Mouse (Mus musculus): Measurements from ENCODE around the gene Ice2. TPM values are rescaled to one million over a fixed set of nuclear protein-coding genes. Genes with fewer than 3 reads are reported as not detected.
A peak's percentile ranks its signal among the peaks of the same experiment; 100 is the strongest.

Ice2 gene
- polyA plus RNA-seq, 1 experiment from 2014 or later: 4.3 TPM

GRCm38 (mm10) chr9:69442471-69443038, 44.8 kb downstream of the Ice2 start:
- peak; percentile 38 for DNase-seq (ENCODE audit: low spot score)
- Histone ChIP-seq H3K4me1 (replicated peaks; ENCODE audit: control insufficient read depth, insufficient read depth) (no peaks in the 10 kb centered on the region), H3K36me3 (ENCODE audit: control insufficient read depth, insufficient read depth, low read length) (no peaks in the 10 kb centered on the region), H3K27me3 (ENCODE audit: control insufficient read depth, insufficient read depth, low read length) (no peaks in the 10 kb centered on the region), H3K4me3 (ENCODE audit: low read depth, low read length) (no peak overlapping the region), H3K9ac (ENCODE audit: low read length) (no peak overlapping the region), H3K27ac (replicated peaks) (peak overlapping the region; percentile 56), H3K9me3 (ENCODE audit: control insufficient read depth, low read length) (no peaks in the 10 kb centered on the region), H3K4me2 (replicated peaks; ENCODE audit: low read depth) (no peak overlapping the region)
- 37% methylated on average over 6 of the region's 6 CpGs for WGBS
- ATAC-seq (ENCODE audit: low FRiP score, low TSS enrichment): peak; percentile 83
- TF ChIP-seq CTCF (IDR thresholded peaks at IDR 0.05; ENCODE audit: low read depth) (no peak), EP300 (optimal IDR thresholded peaks at IDR 0.05) (peak; percentile 23)

- TF ChIP-seq EP300 (optimal IDR thresholded peaks at IDR 0.05) (no peak), CTCF (IDR thresholded peaks at IDR 0.05; ENCODE audit: low read depth) (no peak)
- Histone ChIP-seq H3K27me3 (ENCODE audit: control insufficient read depth, insufficient read depth, low read length) (no peaks in the 10 kb centered on the region), H3K27ac (replicated peaks) (peak overlapping the region; percentile 56), H3K4me2 (replicated peaks; ENCODE audit: low read depth) (peak overlapping the region; percentile 25; the same call in 1 of the 2 replicates), H3K4me1 (replicated peaks; ENCODE audit: control insufficient read depth, insufficient read depth) (no peaks in the 10 kb centered on the region), H3K9me3 (ENCODE audit: control insufficient read depth, low read length) (no peaks in the 10 kb centered on the region), H3K9ac (ENCODE audit: low read length) (no peak overlapping the region), H3K36me3 (ENCODE audit: control insufficient read depth, insufficient read depth, low read length) (no peaks in the 10 kb centered on the region), H3K4me3 (ENCODE audit: low read depth, low read length) (no peak overlapping the region)
- peak; percentile 76 for ATAC-seq (ENCODE audit: low FRiP score, low TSS enrichment)
- peak; percentile 56 for DNase-seq (ENCODE audit: low spot score)
- WGBS: 16% methylated on average over 3 of the region's 3 CpGs
These were observed 45.5 kb downstream of the Ice2 start for GRCm38 (mm10) chr9:69443203-69443602.

- H3K9ac ChIP-seq (ENCODE audit: low read length): no peak overlapping the region
- no peaks in the 10 kb centered on the region for H3K9me3 ChIP-seq (ENCODE audit: control insufficient read depth, low read length)
- H3K27ac ChIP-seq (replicated peaks): no peak overlapping the region
- TF ChIP-seq CTCF (IDR thresholded peaks at IDR 0.05; ENCODE audit: low read depth) (no peak), EP300 (optimal IDR thresholded peaks at IDR 0.05) (no peak)
- H3K4me2 ChIP-seq (replicated peaks; ENCODE audit: low read depth): no peak overlapping the region
- DNase-seq (ENCODE audit: low spot score) (no peak), ATAC-seq (ENCODE audit: low FRiP score, low TSS enrichment) (no peak)
- H3K4me3 ChIP-seq (ENCODE audit: low read depth, low read length): no peak overlapping the region
- H3K36me3 ChIP-seq (ENCODE audit: control insufficient read depth, insufficient read depth, low read length): no peaks in the 10 kb centered on the region
- 65% methylated on average over 3 of the region's 3 CpGs for WGBS
- no peaks in the 10 kb centered on the region for H3K27me3 ChIP-seq (ENCODE audit: control insufficient read depth, insufficient read depth, low read length)
- H3K4me1 ChIP-seq (replicated peaks; ENCODE audit: control insufficient read depth, insufficient read depth): no peaks in the 10 kb centered on the region
These were observed 51.1 kb downstream of the Ice2 start for GRCm38 (mm10) chr9:69448801-69449200.

- Histone ChIP-seq H3K4me1 (replicated peaks; ENCODE audit: control insufficient read depth, insufficient read depth) (peaks cover 4% of the 10 kb centered on the region; the same call in 1 of the 2 replicates), H3K9ac (ENCODE audit: low read length) (no peak overlapping the region), H3K4me2 (replicated peaks; ENCODE audit: low read depth) (no peak overlapping the region), H3K36me3 (ENCODE audit: control insufficient read depth, insufficient read depth, low read length) (no peaks in the 10 kb centered on the region), H3K4me3 (ENCODE audit: low read depth, low read length) (no peak overlapping the region), H3K27ac (replicated peaks) (no peak overlapping the region), H3K27me3 (ENCODE audit: control insufficient read depth, insufficient read depth, low read length) (no peaks in the 10 kb centered on the region), H3K9me3 (ENCODE audit: control insufficient read depth, low read length) (no peaks in the 10 kb centered on the region)
- DNase-seq (ENCODE audit: low spot score) (no peak), ATAC-seq (ENCODE audit: low FRiP score, low TSS enrichment) (no peak)
- 82% methylated on average over 9 of the region's 9 CpGs for WGBS
- TF ChIP-seq EP300 (optimal IDR thresholded peaks at IDR 0.05) (no peak), CTCF (IDR thresholded peaks at IDR 0.05; ENCODE audit: low read depth) (no peak)
These were observed 52.9 kb downstream of the Ice2 start for GRCm38 (mm10) chr9:69450636-69451035.

GRCm38 (mm10) chr9:69451886-69452810, 54.4 kb downstream of the Ice2 start:
- no peak for TF ChIP-seq EP300 (optimal IDR thresholded peaks at IDR 0.05)
- TF ChIP-seq CTCF (IDR thresholded peaks at IDR 0.05; ENCODE audit: low read depth): no peak
- H3K27me3 ChIP-seq (ENCODE audit: control insufficient read depth, insufficient read depth, low read length): no peaks in the 10 kb centered on the region
- WGBS: 86% methylated on average over 10 of the region's 10 CpGs
- no peak overlapping the region for H3K9ac ChIP-seq (ENCODE audit: low read length)
- H3K27ac ChIP-seq (replicated peaks): peak overlapping the region; percentile 98
- H3K4me1 ChIP-seq (replicated peaks; ENCODE audit: control insufficient read depth, insufficient read depth): peaks cover 14% of the 10 kb centered on the region
- no peaks in the 10 kb centered on the region for H3K36me3 ChIP-seq (ENCODE audit: control insufficient read depth, insufficient read depth, low read length)
- no peak overlapping the region for H3K4me2 ChIP-seq (replicated peaks; ENCODE audit: low read depth)
- DNase-seq (ENCODE audit: low spot score): no peak
- ATAC-seq (ENCODE audit: low FRiP score, low TSS enrichment): no peak
- H3K9me3 ChIP-seq (ENCODE audit: control insufficient read depth, low read length): no peaks in the 10 kb centered on the region
- H3K4me3 ChIP-seq (ENCODE audit: low read depth, low read length): no peak overlapping the region
